Mouse (Mus musculus) hindbrain, embryonic 14.5 days (tissue): ENCODE results near the gene Rassf5. TPM values are rescaled to one million over a fixed set of nuclear protein-coding genes. Genes with fewer than 3 reads are reported as not detected.

ENCODE experiments used
- ATAC-seq: fragments of 200-750 bp; cut with Nextera tagmentation; 2 replicates; pipeline ENCODE4 v1.8.0; 2017; ENCODE audit warnings: moderate number of reproducible peaks, mild to moderate bottlenecking, moderate TSS enrichment, moderate library complexity; ENCODE audit not compliant: low FRiP score
- DNase-seq: peaks from one replicate; pipeline ENCODE4 v3.0.0-alpha.2; 2015; ENCODE audit warnings: low spot score
- H3K27ac ChIP-seq: fragments of 300-500 bp; sonication (generic); 2 replicates; pipeline ENCODE4 v1.5.1; 2014; ENCODE audit warnings: mild to moderate bottlenecking, moderate library complexity
- H3K27me3 ChIP-seq: fragments of 300-500 bp; sonication (generic); 2 replicates; pipeline ENCODE4 v1.6.1; 2014; ENCODE audit warnings: mild to moderate bottlenecking, low read length, mixed read lengths; ENCODE audit not compliant: control insufficient read depth, insufficient read depth
- H3K36me3 ChIP-seq: fragments of 300-500 bp; sonication (generic); replicated peaks from 2 replicates; pipeline ENCODE4 v1.6.1; 2014; ENCODE audit not compliant: control insufficient read depth, insufficient read depth
- H3K4me1 ChIP-seq: fragments of 300-500 bp; sonication (generic); replicated peaks from 2 replicates; pipeline ENCODE4 v1.6.1; 2014; ENCODE audit warnings: antibody characterized with exemption, low read length, mixed read lengths; ENCODE audit not compliant: control insufficient read depth, insufficient read depth
- H3K4me2 ChIP-seq: fragments of 300-500 bp; sonication (generic); replicated peaks from 2 replicates; pipeline ENCODE4 v1.6.1; 2014; ENCODE audit warnings: mild to moderate bottlenecking, moderate library complexity
- H3K4me3 ChIP-seq: fragments of 300-500 bp; sonication (generic); replicated peaks from 2 replicates; pipeline ENCODE4 v1.5.1; 2014; ENCODE audit warnings: mild to moderate bottlenecking, low read length
- H3K9ac ChIP-seq: fragments of 300-500 bp; sonication (generic); 2 replicates; pipeline ENCODE4 v1.6.1; 2014
- H3K9me3 ChIP-seq: fragments of 300-500 bp; sonication (generic); 2 replicates; pipeline ENCODE4 v1.6.1; 2016; ENCODE audit warnings: low read length; ENCODE audit not compliant: control insufficient read depth
- WGBS: fragments of 180-500 bp; shearing (Covaris S2); extraction: QIAGEN DNeasy Blood & Tissue Kit; methylation state at CpG from one replicate; pipeline ENCODE4 v1.1.7; 2014; 5-methylcytosine and 5-hydroxymethylcytosine counted together
- polyA plus RNA-seq: library from polyadenylated mRNA; unstranded; fragments of >200 nt; fragmentation: Nextera tagmentation; extraction: Ambion mirVana; gene quantifications from 2 replicates; pipeline ENCODE4 v1.2.1, GENCODE M21; 2014

Rassf5 gene
- polyA plus RNA-seq, 1 experiment from 2014 or later: 4.0 TPM

DNA sequence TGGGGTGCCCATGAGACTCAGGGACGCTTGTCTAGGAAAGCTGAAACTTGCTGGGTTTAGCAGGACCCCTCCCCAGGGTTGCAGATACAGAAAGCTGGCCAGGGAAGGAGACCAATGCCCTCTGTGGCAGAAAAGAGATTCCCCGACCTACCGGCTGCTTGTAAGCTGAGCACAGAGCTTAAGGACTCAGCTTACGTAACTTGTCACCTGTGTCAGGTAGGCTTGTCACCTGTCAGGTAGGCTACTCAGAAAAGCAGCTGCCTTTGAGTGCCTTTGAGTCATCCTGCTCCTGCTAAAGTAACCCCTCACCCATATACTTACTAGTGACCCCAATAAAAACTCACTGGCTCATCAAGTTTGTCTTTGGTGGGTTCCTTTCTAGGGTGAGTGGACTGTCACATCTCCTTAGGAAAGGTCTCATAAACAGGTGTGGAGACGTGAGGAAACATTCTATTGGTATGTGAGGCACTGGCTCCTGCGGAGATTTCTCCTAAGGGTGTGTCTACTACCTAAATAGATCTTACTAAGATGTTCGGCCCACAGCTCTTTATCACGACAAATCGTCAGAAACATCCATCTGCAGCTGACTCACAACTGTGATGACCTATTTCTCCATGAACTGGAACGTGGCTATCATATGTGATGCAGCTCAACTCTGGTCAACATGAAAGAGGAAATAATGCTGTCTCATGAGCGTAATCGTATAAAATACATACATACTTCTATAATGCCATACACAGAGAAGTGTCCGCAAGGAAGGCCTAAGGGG lies 23.1 kb downstream of the Rassf5 start:
- no peak overlapping the region for H3K27ac ChIP-seq
- ATAC-seq (no peak), DNase-seq (no peak)
- no peak overlapping the region for H3K4me2 ChIP-seq
- no peaks in the 10 kb centered on the region for H3K36me3 ChIP-seq
- WGBS: 89% methylated on average over 13 of the region's 13 CpGs
- H3K4me3 ChIP-seq: no peak overlapping the region
- H3K27me3 ChIP-seq: no peaks in the 10 kb centered on the region
- H3K4me1 ChIP-seq: no peaks in the 10 kb centered on the region; the same call in 1 of the 2 replicates
- H3K9me3 ChIP-seq: no peaks in the 10 kb centered on the region
- H3K9ac ChIP-seq: no peak overlapping the region

DNA sequence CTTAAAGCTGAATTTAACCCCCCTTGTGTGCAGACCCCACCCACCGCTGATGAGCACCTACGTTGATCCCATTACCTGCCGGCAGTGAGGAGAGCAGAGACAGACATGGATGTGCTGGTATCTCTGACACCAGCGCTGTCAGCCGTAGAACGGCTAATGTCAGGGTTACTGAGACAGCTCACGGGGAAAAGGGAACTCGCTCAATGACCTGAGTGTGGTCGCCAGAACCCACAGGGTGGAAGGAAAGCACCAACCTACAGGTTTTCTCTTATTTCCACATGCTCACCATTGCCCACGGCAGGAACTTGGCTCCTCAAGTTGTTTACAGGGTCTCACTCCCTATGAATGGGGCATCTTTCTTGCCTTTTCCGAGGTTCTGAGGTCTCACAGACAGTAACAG lies 26.1 kb downstream of the Rassf5 start:
- Histone ChIP-seq H3K9me3 (no peaks in the 10 kb centered on the region), H3K27ac (no peak overlapping the region), H3K4me2 (no peak overlapping the region), H3K36me3 (no peaks in the 10 kb centered on the region), H3K9ac (no peak overlapping the region), H3K27me3 (no peaks in the 10 kb centered on the region), H3K4me1 (no peaks in the 10 kb centered on the region), H3K4me3 (no peak overlapping the region)
- no peak for ATAC-seq
- DNase-seq: no peak
- WGBS: 91% methylated on average over 11 of the region's 11 CpGs

DNA sequence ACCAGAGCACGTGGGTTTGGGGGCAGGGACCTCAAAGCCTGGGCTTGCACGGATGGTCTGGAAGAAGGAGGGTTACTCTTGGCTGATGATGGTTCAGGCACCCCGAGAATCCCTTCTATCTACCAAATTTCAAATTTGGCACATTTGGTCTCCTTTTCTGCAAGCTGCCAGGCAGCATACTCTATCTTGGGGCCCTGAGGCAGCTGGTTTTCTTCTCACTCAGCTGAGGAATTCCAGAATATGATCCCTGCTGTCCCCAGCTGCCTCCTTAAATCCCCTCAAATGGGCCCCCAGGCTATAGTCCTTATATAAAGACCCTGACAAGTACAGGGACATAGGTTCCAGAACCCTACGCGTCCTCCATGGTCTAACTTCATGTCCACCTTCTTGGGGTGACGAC lies 31.7 kb downstream of the Rassf5 start:
- no peak overlapping the region for H3K4me2 ChIP-seq
- H3K4me3 ChIP-seq: no peak overlapping the region
- H3K36me3 ChIP-seq: no peaks in the 10 kb centered on the region
- H3K4me1 ChIP-seq: no peaks in the 10 kb centered on the region
- no peak overlapping the region for H3K9ac ChIP-seq
- H3K27ac ChIP-seq: no peak overlapping the region
- no peaks in the 10 kb centered on the region for H3K9me3 ChIP-seq
- ATAC-seq (no peak), DNase-seq (no peak)
- 85% methylated on average over 6 of the region's 6 CpGs for WGBS
- H3K27me3 ChIP-seq: no peaks in the 10 kb centered on the region

DNA sequence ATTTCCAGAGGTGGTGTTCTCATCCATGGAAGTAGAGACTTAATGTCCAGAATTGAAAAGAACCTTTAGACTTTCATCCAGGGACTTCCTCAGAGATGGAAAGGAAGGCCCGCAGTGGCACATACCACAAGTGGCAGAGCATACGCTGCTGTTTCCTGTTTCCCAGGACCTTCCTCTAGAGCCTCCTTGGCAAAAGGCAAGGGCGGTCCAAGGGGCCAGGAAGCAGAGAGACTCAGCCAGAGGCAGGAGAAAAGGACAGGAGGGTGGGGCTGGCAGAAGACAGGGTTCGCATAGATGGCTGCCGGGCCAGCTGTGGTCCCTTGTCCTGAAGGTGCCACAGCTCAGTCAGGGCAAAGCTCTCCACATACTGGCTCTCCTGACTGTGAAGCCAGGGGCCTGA lies 32.1 kb downstream of the Rassf5 start:
- no peak for ATAC-seq
- 87% methylated on average over 5 of the region's 5 CpGs for WGBS
- Histone ChIP-seq H3K4me3 (no peak overlapping the region), H3K4me1 (no peaks in the 10 kb centered on the region), H3K36me3 (no peaks in the 10 kb centered on the region), H3K9me3 (no peaks in the 10 kb centered on the region), H3K27me3 (no peaks in the 10 kb centered on the region), H3K9ac (no peak overlapping the region), H3K27ac (no peak overlapping the region), H3K4me2 (no peak overlapping the region)
- no peak for DNase-seq

DNA sequence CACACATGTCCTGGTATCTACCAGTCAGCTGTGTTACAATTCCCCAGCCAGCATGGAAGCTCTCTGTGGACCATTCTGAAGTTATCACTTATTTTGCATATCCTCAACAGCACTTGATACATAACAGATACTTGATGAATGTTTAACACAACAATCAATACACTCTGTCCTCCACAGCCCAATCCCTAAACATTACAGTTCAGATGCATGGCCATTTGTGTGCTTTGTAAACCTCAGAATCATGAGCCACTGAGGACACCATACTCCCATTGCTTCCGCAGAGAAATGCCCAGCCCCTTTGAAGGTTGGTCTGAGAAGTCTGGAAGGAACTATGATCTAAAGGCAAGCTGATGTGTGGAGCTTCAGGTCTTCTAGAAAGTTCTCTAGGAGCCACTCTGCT lies 33.4 kb downstream of the Rassf5 start:
- Histone ChIP-seq H3K4me3 (no peak overlapping the region), H3K4me2 (no peak overlapping the region)
- 89% methylated on average over 1 of the region's 1 CpGs for WGBS

DNA sequence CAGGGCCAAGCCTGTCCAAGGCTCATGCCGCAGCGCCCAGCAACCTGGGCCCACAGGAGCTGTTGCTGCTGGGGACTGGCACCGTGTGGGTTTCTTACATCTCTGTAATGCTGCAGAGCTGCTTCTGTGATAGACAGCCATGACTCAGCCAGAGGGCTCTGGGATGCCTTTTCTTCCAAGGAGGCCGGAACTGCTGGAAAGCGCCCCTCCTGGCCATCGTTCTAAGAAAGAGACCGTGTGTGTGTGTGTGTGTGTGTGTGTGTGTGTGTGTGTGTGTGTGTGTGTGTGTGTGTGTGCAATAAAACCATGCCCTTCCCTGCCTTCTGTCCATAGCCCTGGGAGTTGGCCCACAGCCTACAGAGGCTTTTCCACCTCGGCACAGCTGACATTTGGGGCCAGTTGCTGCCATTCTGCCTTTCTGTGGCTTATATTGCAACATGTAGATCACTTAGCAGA lies 35.1 kb downstream of the Rassf5 start:
- WGBS: 62% methylated on average over 8 of the region's 8 CpGs
- DNase-seq (no peak), ATAC-seq (no peak)
- Histone ChIP-seq H3K27ac (no peak overlapping the region), H3K36me3 (no peaks in the 10 kb centered on the region), H3K27me3 (no peaks in the 10 kb centered on the region), H3K4me3 (no peak overlapping the region), H3K9me3 (no peaks in the 10 kb centered on the region), H3K4me2 (no peak overlapping the region), H3K9ac (no peak overlapping the region), H3K4me1 (no peaks in the 10 kb centered on the region)

More for the DNA sequence above, 33.4 kb downstream of the Rassf5 start:
- DNase-seq (no peak), ATAC-seq (no peak)
- no peaks in the 10 kb centered on the region for H3K4me1 ChIP-seq
- H3K27ac ChIP-seq: no peak overlapping the region
- no peaks in the 10 kb centered on the region for H3K27me3 ChIP-seq
- H3K9me3 ChIP-seq: no peaks in the 10 kb centered on the region
- H3K9ac ChIP-seq: no peak overlapping the region
- no peaks in the 10 kb centered on the region for H3K36me3 ChIP-seq

DNA sequence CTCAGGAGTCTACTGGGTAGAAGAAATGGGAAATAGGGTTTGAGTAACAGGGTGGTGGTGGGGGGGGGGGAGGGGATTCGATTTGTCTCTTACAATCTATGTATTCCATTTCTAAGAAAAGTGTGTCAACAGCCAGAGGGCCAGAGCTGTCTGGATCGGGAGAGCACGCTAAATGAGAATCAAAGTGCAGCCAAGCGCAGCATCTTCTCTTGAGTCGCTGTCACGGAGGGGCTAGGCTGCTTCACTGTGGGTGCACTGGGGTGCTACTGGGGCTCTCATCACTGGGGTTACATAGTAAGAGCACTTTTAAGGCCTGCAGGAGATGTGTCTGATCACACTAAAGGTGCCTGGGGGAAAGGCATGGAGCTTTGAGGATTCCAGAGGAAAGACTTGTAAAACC lies 36.3 kb downstream of the Rassf5 start:
- Histone ChIP-seq H3K27ac (peak overlapping the region; percentile 57; the same call in 1 of the 2 replicates), H3K4me3 (no peak overlapping the region), H3K4me1 (no peaks in the 10 kb centered on the region), H3K27me3 (no peaks in the 10 kb centered on the region), H3K4me2 (no peak overlapping the region), H3K9me3 (no peaks in the 10 kb centered on the region), H3K9ac (no peak overlapping the region), H3K36me3 (no peaks in the 10 kb centered on the region)
- DNase-seq: no peak
- 52% methylated on average over 6 of the region's 6 CpGs for WGBS
- no peak for ATAC-seq

DNA sequence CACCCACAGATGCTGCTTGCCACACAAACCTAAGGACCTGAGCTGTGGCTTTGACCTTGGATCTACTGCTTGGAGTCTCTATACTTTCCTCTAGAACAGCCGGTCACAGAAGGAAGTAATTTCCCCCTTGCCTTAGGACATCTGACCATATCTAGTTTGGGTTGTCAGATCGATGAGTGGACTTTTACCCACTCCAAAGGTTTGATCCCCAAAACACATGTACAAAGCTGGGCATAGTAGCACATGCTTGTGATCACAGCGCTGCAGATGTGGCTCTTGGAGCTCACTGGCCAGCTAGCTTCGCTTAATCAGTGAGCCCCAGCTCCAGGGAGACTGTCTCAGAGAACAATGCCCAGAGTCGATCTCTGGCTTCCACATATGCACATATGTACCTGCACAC lies 37.0 kb downstream of the Rassf5 start:
- no peak overlapping the region for H3K9ac ChIP-seq
- no peak overlapping the region for H3K4me2 ChIP-seq
- no peaks in the 10 kb centered on the region for H3K4me1 ChIP-seq
- DNase-seq: no peak
- WGBS: 91% methylated on average over 5 of the region's 5 CpGs
- no peaks in the 10 kb centered on the region for H3K9me3 ChIP-seq
- no peaks in the 10 kb centered on the region for H3K27me3 ChIP-seq
- ATAC-seq: no peak
- no peaks in the 10 kb centered on the region for H3K36me3 ChIP-seq
- no peak overlapping the region for H3K27ac ChIP-seq
- H3K4me3 ChIP-seq: no peak overlapping the region

DNA sequence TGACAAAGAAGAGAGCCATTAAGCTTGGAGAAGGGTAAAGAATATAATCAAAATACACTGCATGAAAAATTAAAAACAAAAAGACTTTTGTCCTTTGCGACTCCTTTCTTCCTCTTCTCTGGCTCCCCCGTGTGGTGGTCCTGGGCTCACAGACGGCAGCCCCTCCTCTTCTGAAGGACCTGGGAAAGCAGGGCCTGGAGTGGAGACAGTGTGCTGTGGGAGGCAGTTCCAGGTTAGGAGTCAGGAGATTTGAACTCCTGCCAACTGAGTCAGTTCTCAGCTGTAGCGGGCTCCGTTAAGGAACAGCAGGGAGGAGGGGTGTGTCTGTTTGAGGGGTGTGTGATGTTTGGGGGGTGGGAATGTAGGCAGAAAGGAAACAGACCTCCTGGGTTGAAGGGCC lies 37.5 kb downstream of the Rassf5 start:
- no peak overlapping the region for H3K4me2 ChIP-seq
- no peaks in the 10 kb centered on the region for H3K9me3 ChIP-seq
- no peaks in the 10 kb centered on the region for H3K36me3 ChIP-seq
- H3K9ac ChIP-seq: no peak overlapping the region
- peak; percentile 74 for DNase-seq
- H3K4me3 ChIP-seq: no peak overlapping the region
- H3K27me3 ChIP-seq: no peaks in the 10 kb centered on the region
- H3K27ac ChIP-seq: no peak overlapping the region
- peak; percentile 59; the same call in 1 of the 2 replicates for ATAC-seq
- WGBS: 4% methylated on average over 5 of the region's 5 CpGs
- H3K4me1 ChIP-seq: no peaks in the 10 kb centered on the region

DNA sequence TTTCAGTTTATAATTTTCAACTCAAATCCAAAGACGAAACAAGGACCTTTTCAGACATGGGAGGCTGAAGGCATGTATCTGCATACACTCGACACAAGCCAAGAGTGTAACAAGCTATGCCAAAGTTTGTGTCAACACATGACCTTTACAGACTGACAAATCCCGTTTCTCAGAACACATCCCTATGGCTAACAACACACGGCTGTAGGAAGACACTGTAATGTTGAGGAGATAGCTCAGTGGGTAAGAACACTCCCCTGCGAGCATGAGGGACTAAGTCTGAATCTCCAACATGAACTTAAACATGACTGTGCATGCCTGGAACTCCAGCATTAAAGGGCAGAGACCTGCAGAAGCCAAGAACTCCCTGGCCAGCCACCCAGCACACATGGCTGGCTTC lies 38.7 kb downstream of the Rassf5 start:
- H3K4me3 ChIP-seq: no peak overlapping the region
- WGBS: 89% methylated on average over 5 of the region's 5 CpGs
- H3K4me1 ChIP-seq: no peaks in the 10 kb centered on the region
- DNase-seq: no peak
- no peaks in the 10 kb centered on the region for H3K9me3 ChIP-seq
- H3K27me3 ChIP-seq: no peaks in the 10 kb centered on the region
- H3K4me2 ChIP-seq: no peak overlapping the region
- no peak for ATAC-seq
- H3K36me3 ChIP-seq: no peaks in the 10 kb centered on the region
- no peak overlapping the region for H3K9ac ChIP-seq
- no peak overlapping the region for H3K27ac ChIP-seq
